Mouse (Mus musculus): ENCODE measurements around the gene Lmln.
"Not testable (repeated sequence)": the region's sequence is repeated elsewhere in the genome, so short reads cannot be mapped to it uniquely, and the experiment has no call there.

The Lmln gene

DNA sequence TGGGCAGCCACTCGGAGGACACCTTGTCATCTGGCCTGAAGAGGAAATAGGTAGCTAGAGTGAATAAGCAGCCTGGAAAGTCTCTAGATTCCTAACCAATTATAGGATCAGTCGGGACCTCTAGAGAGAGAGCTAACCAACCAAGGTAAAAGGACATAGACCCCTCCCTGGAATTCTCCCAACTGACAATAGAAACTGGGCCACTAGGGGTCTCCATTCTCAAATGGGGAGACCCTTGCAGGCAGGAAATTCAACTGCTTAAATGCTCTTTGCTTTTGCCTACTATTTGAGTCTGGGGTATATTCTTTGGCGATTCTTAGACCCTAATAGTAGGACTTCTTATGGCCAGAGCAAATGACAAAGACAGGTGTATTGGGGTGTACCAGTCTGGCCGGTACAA is 72.8 kb downstream of the Lmln start:
- DNase-seq (ENCODE audit: low spot score): no peak

DNA sequence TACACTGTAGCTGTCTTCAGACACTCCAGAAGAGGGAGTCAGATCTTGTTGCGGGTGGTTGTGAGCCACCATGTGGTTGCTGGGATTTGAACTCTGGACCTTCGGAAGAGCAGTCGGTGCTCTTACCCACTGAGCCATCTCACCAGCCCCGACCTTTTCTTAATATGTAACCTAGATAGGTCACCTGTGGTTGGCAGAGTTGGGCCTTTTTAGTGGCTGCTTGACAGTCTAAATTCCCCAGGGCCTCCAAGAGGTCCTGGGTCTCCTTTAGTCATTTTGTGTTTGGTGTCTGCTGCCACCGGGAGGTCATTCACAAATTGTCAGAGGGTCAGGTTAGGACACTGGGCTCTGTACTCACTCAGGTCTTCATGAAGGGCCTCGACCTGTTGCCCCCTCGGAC is 76.7 kb downstream of the Lmln start:
- not testable (repeated sequence) for DNase-seq (ENCODE audit: low spot score)

DNA sequence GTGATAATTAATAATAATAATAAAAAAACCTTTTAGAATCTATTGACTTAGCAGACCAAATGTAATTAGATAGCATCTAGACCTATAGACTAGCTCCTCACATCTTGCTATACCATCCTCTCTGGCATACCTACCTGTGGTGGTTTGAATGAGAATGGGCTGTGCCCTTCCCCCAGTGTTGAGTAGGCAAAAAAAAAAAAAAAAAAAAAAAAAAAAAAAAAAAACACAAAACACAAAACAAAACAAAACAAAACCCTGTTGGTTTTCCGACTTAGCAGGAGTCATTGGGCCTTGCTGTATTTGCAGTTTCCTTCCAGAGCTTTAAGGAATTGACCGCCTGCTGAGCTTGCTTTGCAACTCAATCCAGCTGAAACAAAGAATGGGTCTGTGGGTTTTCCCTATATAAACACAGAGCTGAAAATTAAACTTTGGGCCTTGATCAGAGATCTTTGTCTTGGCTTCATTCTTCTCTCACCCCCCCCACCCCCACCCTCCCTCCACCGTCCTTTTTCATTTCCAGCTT is 79.5 kb downstream of the Lmln start:
- DNase-seq (ENCODE audit: low spot score): no peak

DNA sequence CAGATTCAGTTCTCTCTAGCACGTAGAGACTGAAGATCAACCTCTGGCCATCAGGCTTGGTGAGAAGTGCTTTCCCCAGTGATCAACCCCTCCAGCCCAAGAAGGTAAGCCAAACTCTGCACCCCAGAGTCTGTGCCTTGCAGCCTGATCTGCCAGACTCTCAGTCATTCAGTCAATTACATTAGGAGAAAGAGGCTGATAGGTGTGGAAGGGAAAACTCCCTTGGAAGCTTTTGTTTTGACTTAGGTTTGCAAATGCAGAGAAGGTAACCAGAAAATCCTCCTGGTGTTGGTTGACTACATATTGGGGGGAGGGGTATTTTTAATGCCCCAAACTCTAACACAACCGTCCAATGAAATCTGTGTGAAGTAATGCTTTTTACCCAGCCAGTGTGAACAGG is 81.1 kb downstream of the Lmln start:
- DNase-seq (ENCODE audit: low spot score): no peak

DNA sequence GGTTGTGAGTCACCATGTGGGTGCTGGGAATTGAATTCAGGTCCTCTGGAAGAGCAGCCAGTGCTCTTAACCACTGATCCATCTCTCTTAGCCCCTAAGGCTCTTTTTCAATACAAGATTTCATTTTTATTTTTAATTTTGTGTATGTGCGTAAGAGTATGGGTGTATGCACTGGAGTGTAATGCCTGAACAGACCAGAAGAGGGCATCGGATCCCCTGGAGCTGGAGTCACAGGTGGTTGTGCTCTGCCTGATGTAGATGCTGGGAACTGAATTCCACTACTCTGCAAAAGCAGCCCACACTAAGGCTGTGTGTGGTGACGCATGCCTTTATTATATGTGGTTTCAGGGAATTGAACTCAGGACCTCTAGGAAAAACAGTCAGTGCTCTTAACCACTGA is 83.9 kb downstream of the Lmln start:
- DNase-seq (ENCODE audit: low spot score): no peak

DNA sequence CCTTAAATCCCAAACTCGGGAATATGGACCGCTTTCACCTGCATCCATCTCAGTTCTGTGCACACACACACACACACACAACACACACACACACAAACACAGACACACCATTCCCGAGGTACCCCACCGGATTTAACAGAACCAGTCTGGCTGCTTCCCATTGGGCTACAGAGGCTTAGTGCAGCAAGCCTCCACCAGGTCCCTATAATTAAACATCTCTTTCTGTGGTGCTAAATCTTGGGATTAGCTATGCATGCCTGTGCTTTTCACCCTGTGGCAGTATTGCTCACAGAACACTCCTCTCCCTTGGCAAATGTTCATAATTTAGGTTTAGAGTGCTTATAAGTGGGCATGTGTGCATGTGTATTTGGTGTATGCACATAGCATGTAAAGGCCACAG is 85.8 kb downstream of the Lmln start:
- DNase-seq (ENCODE audit: low spot score): no peak

DNA sequence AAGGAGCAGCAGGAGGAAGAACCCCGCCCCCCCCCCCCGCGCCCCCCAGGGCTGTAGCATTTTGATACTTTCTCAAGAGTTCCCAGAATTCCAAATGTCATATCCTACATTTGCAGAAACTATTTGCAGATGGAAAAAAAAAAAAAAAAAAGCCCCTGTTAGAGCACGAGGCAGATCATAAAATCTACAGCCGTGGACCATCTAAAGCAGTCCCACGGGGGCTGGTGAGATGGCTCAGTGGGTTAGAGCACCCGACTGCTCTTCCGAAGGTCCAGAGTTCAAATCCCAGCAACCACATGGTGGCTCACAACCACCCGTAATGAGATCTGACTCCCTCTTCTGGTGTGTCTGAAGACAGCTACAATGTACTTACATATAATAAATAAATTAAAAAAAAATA is 88.6 kb downstream of the Lmln start:
- DNase-seq (ENCODE audit: low spot score): not testable (repeated sequence)

DNA sequence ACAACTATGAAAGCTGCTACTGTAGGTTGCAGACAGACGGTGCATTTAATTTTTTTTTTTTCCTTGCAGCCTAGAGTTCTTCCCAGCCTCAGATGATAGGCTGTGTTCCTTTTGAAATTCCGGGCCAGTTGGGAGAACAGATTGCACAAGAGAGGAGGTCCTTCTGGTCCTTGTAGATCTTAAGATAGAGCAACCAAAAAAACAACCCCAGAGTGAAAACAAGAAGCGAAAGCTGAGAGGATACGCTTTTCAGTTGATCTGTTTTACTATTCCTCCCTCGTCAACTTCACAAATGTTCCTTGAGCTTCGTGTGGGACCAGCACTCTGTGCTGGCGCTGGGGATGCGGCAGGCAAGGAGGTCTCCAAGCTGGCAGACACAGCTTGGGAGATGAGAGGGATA is 89.2 kb downstream of the Lmln start:
- DNase-seq (ENCODE audit: low spot score): no peak

DNA sequence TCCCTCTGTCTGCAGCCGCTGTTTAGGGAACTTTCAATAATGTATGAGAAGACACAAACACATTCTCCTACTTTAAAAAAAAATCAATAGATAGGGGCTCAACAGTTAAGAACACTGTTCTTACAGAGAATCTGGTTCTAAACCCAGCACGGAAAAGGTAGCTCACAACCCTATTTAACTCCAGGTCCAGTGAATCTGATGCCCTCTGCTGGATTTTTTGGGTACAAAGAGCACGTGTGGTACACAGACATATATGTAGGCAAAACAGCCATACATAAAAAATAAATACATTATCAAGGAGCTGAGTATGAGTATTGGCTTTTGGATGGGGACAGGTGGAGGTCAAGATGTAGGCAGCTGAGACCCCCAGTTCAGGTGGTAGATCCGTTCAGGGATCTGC is 92.7 kb downstream of the Lmln start:
- DNase-seq (ENCODE audit: low spot score): peak; percentile 43

DNA sequence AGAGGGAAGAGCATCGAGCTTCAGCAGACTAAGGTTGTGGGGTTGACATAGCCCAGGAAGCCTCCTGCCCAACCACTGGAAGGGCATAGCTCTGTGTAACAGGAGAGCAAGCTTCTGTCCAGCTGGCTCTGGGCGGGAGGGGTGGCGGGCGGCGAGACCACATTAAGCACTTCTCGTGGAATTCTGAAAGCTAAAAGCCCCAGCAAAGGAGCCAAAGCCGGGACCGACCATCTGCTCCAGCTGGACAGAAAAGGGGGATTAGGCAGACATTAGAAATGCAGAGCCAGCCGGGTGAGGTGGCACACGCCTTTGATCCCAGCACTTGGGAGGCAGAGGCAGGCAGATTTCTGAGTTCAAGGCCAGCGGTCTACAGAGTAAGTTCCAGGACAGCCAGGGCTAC is 95.7 kb downstream of the Lmln start:
- DNase-seq (ENCODE audit: low spot score): no peak

DNA sequence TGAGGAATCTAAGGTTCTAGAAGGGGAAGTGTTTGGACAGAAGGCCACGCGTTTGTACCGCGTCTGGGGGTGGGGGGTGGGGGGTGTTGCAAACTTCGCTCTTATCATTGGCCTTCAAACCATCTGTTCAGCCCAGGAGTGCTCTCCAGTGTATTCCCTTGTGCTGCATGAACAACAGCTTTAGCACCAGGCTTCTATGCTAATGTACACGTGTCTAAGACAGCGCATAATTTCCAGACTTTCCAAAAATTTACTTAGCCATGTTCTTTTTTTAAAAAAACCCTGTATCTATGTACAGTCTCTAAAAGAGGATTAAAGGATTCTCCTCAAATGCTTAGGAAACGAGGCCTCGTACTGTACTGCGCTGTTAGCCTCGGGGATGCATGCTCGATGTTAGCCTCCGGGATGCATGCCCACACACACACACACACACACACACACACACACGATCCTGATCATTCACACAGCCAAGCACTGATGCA is 96.3 kb downstream of the Lmln start:
- no peak for DNase-seq (ENCODE audit: low spot score)

DNA sequence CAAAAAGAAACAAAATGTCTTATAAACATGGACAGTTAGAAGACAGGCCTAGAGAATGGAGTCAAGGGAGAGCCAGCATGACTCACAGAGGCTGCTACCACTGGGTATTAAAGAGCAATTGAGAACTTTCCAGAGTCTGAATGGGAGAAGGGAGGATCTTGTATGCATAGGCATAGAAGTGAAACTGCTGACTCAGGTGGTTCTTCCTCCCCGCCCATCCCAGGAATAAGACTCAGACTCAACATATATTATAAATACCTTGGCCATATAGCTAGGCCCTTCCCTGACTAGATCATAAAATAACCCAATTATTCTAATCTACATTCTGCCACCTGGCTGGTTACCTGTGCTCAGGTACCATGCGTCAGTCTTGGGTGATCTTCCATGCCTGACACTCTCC is 97.0 kb downstream of the Lmln start:
- DNase-seq (ENCODE audit: low spot score): no peak

DNA sequence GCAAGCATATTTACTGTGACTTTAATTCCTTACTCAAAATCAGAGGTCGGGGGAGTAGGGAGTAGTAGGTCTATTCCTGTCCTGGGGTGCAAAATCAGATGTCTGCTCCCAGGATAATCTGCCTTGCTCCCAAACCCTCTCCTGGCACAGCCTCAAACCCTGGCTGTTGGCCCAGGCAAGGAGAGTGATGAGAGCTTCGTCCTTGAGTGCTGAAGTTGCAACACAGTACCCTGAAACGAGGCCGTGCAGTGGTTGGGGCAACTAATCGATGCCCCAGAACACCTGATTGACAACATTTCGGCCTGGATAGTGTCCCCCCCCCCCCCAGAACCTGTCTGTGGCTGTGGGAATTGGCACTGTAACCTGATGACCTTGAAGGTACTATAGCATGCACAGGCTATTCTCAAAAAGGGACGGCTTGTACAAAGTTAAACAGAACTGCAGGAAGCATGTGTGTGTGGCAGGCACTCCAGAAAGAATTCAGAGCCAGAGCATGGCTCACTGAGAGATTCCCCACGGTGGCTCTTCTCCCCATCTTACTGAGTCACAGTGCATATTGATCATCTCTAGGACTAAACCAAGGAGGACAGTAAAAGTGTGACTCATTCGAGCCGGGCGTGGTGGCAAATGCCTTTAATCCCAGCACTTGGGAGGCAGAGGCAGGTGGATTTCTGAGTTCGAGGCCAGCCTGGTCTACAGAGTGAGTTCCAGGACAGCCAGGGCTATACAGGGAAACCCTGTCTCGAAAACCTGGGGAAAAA is 101.2 kb downstream of the Lmln start:
- DNase-seq (ENCODE audit: low spot score): no peak

DNA sequence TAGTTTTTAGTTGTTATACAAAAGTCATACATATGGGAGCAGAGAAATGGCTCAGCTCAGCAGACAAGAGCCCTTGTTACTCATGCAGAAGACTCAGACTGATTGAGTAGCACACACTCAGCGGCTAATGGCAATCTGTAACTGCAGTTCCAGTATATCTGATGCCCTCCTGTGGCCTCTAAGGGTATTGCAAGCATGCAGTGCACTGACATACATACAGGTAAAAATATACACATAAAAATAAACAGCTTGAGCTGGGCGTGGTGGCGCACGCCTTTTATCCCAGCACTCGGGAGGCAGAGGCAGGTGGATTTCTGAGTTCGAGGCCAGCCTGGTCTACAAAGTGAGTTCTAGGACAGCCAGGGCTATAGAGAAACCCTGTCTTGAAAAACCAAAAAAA is 104.0 kb downstream of the Lmln start:
- DNase-seq (ENCODE audit: low spot score): peak; percentile 36

DNA sequence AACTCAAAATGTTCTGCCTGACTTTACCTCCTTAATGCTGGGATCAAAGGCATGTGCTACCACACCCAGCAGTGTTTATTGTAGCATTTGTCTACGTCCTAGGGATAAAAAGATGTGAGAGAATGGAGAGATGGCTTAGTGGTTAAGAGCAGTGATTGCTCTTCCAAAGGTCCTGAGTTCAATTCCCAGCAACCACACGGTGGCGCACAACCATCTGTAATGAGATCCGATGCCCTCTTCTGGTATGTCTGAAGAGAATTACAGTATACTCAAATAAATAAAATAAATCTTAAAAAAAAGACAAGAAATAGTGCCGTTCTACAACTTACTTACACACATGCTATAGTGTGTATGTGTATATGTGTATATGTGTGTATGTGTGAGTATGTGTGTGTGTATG is 105.2 kb downstream of the Lmln start:
- DNase-seq (ENCODE audit: low spot score): no peak

DNA sequence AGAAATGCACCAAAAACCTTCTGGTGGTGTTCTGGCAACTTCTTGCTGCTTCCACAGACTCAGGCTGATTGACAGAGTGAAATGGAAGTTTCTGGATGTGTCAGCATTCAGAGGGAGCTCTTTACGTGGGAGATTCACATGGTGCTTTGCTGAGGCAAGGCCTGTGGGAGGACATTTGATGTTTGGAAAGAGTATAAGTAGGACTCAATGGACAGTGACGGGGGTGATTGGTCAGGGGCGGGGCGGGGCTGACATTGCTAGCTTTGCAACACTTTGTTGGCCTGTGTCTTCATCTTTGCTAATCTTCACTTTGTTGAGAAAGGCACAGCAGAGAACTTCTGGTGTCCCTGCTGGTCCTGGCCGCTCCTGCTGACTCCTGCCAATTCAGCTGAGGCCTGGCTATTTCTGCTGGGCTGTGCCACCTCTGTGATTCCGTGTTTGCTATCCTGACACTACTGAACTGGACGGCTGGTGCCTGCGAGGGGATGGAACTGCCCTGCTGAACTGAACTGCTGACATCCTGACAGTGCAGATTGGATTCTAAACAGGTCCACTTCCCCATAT is 107.2 kb downstream of the Lmln start:
- DNase-seq (ENCODE audit: low spot score): no peak

DNA sequence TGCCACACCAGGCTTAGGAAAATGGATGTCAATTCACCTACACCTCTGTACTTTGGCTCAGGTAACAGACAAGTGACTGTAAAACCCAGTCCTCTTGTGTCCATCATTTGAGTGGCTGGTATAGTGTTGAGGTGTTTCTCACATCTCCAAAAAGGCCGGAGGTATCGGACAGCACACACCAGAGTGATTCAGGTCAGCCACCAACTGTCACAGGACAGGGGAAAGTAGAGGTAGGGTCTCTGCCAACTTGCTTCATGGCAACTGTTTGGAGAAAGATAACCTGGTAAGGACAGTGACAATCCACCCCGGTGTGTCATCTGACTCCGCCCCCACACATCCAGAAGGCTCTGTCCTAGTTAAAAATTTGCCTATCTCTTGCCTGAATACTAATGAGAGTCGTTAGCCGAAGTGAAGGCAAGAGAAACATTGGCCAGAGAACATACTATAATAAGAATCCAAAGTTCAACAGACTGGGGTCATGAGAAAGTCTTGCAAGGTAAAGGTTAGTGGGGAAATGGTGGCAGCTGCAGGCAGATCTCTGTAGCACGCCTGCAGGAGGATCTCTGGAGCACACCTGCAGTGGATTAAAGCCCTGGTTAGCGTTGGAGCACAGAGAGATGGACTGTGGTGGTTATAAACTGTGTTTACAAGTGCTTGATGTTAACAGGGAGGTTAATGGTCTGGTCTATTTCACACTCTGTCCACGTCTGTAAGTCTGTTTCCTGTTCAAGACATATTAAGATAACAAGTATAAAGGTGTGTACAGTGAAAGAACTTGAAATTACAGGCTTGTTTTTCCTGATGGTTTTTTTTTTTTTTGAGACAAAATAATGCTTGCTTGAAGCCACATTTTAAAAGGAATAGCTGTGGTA is 108.6 kb downstream of the Lmln start:
- no peak for DNase-seq (ENCODE audit: low spot score)

DNA sequence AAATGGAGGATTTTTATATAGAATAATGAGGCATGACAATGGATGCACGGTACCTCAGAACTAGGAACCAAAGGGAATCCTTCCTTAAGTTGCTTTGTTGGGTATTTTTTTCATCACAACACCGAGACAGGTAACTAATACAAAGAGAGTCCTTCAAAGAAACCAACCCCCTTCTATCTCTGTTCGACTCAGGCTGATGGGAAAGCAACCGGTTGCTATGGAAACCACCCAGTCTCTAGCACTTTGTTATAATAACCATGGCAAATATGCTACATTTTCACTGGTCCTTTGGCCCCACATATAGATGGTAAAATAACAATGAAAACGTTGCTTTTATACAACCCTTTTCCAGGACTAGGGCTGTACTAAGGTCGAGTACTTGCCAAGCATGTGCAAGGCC is 109.5 kb downstream of the Lmln start:
- no peak for DNase-seq (ENCODE audit: low spot score)

DNA sequence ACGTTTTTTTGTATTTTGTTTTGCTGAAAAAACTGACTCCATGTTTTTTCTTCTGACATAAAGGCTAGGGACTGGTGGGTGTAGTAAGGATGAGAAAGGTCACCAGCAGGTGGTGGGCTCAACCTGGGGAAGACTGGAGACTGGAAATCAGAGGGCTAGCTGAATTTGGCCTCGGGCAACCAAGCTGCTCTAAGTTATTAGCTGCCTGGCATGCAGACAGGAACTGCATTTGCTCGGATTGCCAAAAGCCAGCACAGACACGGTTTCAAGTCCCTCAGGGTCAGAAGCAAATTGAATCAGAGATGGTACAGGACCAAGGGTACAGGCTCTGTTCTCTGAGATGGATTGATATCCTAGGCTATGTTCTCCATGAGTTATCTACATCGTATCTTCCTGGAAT is 110.8 kb downstream of the Lmln start:
- no peak for DNase-seq (ENCODE audit: low spot score)

DNA sequence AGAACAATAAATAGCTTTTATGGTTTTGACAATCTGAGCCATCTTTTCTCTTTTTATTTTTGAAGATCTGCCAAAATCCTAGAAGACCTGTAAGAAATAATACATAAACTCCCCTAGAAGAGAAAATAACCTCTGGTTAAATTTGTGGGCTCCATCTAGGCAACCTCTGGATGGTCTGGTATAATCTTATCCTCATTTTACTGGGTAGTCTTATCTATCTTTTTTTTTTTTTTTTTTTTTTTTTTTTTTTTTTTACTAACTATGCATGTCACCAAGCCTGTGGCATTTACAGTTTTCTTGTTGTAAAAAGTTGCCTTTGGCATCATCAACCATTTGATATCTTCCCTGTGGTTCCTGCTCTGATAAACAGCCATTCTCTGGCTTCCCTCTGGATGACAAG is 112.4 kb downstream of the Lmln start:
- DNase-seq (ENCODE audit: low spot score): no peak

DNA sequence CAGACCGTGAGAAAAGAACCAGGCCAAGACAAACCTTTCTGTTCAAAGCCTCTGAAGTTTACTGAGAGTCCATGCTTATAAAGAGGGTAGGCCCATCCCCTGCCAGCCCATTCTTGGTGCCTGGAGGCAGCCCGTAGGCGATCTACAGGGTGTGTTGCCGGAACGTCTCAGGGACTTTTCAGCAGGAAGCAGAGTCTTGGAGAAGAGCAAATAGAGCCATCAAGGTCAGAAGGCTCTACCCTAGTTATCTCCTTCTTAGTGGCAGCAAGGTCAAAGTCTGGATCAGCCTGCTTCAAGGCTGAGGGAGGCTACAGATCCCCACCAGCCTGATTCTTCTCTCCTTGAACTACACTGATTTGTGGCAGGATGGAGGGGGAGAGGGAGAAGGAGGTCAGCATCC is 114.5 kb downstream of the Lmln start:
- DNase-seq (ENCODE audit: low spot score): not testable (repeated sequence)
